Mouse (Mus musculus): Measurements from ENCODE around the gene Ski.

The Ski gene

GRCm38 (mm10) chr4:155150276-155151113 is 71.9 kb downstream of the Ski start:
- DNase-seq (ENCODE audit: low read depth, low spot score), result peak; percentile 67

DNA sequence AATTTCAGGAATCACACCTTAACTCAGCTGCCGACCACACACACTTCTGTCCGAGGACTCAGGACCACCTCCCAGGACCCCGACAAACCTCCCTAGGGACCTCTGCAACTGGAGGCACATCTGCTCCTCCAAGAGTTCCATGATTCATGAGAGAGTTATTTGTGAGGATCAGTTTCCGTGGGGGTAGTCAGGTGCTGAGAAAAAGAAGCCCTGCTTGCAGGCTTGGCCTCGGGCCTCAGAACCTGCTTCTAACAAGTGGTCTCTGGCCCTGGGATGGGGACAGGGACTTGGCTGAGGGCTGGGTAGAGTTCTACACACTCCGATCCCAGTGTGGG is 72.5 kb downstream of the Ski start:
- no peak for DNase-seq (ENCODE audit: low read depth, low spot score)

DNA sequence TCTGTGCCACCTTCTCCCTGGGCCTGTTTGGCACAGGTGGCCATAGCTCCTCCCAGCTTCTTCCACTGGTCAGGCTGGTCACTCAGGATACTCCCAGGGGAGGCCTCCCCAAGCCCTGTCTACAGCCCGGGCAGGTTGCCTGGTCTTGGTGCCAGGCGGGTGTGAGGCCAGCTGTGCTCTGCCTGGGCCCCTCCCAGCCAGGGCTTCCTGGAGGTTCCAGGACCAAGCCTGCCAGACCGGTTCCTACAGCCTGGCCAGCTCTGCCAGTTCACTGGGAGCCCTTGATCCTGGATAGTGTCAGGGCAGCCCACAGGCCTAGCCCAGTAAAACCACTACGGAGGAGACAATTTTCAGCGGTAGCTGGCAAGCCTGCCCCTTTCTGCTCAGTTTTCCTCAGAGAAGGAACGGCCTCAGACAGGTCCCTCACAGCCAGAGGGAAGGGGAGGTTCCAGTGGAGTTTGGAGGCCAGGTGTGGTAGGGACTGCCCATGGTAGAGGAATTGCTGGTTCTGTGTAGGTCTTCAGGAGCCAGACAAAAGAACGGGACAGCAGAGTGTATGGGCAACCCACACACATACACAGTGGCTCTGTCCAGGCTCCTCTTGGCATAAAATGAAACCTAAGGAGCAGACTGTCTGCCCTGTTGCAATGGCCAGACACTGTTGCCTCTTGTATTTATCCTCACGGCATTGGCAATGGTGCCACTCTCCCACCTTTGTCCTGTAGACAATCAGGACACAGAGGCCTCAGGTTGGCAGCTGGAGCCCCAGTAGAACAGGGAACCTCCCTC is 73.3 kb downstream of the Ski start:
- DNase-seq (ENCODE audit: low read depth, low spot score), result no peak

GRCm38 (mm10) chr4:155148453-155148852 is 73.9 kb downstream of the Ski start:
- no peak for DNase-seq (ENCODE audit: low read depth, low spot score)

DNA sequence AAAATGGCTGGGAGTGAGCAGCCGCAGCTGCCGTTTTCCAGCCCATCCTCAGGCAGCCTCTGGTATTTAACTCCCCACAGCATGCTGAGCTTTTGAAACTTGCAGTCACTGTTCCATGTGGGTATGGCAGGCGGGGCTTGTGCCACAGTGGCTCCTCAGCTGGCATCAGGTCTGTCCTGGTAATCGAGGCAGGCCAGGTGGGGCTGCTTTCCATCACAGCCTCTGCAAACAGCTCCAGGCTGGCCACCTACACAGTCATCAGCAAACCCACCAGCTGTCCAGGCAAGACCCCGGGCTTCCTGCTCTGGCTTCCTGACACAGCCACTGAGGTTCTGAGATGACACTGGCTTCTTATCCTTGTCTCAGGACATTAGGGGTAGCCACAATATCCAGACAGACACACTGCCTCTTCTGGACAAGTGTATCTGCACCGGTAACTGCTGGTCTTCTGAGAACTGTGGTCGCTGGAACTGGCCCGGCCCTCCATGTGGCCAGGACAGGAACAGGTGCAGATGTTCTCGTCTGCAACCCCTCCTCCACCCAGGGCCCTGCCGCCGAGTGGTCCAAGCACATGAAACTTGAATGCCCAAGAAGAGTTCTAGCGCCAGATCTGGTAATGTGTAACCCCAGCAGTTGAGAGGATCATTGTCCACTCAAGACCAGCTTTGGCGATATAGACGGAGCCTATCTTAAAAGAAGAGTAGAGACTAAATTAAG is 76.1 kb downstream of the Ski start:
- no peak for DNase-seq (ENCODE audit: low read depth, low spot score)

DNA sequence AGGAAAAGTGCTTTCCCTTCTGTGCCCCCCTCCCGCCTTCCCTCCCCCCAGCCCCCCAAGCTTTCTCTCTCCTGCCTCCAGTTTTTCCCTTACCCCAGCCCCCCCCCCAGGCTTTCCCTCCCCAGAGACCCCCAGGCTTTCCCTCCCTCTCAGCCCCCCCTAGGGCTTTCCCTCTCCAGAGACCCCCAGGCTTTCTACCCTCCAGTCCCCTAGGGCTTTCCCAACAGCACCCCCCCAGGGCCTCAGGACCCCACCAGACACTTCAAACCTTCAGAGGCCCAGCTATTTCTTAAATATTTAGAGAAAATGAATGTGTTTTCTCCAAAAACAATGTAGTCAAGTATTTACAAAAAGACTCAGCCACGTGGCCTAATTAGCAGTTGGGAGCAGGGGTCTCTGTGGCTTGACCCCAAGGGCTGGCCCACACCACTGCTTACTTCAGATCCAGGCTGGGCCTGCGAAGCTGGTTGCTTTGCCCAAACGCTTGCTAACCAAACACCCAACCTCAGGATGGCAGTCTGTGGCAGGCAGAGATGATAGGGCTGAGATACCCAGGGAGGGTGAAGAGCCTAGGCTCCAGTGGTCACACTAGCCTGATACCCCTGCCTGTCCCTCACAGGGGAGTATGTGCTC is 77.7 kb downstream of the Ski start:
- DNase-seq (ENCODE audit: low read depth, low spot score), result no peak

DNA sequence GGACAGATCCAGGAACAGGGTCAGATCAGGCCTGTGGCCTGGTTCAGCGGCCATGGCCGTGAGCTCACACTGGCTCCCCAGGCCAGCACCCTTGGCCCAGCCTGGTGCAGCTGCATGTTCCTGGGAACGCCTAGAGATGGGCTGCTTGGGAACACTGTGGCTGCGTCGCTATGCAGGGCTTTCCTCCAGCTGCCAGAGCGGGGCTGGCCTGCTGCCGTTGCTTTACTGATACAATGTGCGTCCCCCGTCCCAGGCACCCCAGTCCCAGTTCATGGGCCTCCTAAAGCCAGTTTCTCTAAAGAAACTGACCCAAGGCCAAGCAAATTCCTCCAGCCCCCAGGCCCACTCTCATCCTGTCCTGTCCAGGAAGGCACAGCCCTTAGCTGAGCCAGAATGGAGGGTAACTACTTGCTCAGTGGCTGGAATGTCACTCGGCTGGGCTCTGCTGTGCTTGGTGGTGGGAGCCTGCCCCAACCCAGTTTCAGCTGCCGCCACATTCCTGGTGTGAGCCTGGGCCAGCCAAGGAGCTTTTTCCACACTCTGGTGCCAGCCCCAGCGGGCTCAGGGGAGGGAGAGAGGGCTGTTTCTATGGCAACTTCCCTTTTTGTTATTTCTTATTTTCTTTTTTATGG is 78.4 kb downstream of the Ski start:
- no peak for DNase-seq (ENCODE audit: low read depth, low spot score)

DNA sequence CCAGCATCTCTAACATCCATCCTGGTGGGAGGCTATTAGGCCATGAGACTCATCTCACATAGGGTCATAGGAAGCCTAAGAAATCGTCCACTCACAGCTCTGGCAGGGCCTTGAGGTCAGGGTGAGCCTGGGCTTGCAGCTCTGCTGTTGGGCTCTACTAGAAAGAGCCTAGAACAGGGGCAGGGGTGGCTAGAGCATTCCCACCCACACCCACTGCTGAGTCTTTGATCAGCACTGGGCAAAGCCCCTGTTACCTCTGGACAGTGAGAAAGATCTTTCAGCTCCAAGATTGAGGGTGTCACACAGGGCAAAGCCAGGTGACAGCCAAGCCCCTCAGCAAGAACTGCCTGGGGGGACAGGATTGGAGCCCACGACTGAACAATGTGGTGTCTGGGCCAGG is 79.0 kb downstream of the Ski start:
- no peak for DNase-seq (ENCODE audit: low read depth, low spot score)

GRCm38 (mm10) chr4:155142836-155143235 is 79.6 kb downstream of the Ski start:
- DNase-seq (ENCODE audit: low read depth, low spot score), result no peak

- no peak for DNase-seq (ENCODE audit: low read depth, low spot score)
These were observed 81.6 kb downstream of the Ski start for GRCm38 (mm10) chr4:155140795-155141265.

GRCm38 (mm10) chr4:155140150-155140549 is 82.2 kb downstream of the Ski start:
- DNase-seq (ENCODE audit: low read depth, low spot score), result no peak

GRCm38 (mm10) chr4:155139281-155140045 is 82.9 kb downstream of the Ski start:
- DNase-seq (ENCODE audit: low read depth, low spot score), result no peak

DNA sequence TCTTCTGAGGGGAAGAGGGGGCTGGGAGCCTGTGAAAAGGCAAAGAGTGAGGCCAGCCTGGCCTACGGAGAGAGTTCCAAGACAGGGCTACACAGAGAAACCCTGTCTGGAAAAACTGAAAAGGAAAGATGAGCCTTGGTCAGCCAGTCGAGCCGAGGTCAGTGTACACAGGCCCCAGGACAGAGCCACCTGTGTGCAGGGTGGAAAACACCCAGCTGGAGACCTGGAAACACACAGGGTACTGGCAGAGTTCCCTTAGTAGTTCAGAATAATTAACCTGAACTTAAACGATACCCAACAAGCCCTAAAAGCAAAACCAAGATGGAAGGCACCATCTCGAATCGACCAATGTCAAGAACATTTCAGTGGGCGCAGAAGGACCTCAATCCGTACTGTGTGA is 83.9 kb downstream of the Ski start:
- no peak for DNase-seq (ENCODE audit: low read depth, low spot score)

GRCm38 (mm10) chr4:155137891-155138290 is 84.5 kb downstream of the Ski start:
- DNase-seq (ENCODE audit: low read depth, low spot score), result no peak

DNA sequence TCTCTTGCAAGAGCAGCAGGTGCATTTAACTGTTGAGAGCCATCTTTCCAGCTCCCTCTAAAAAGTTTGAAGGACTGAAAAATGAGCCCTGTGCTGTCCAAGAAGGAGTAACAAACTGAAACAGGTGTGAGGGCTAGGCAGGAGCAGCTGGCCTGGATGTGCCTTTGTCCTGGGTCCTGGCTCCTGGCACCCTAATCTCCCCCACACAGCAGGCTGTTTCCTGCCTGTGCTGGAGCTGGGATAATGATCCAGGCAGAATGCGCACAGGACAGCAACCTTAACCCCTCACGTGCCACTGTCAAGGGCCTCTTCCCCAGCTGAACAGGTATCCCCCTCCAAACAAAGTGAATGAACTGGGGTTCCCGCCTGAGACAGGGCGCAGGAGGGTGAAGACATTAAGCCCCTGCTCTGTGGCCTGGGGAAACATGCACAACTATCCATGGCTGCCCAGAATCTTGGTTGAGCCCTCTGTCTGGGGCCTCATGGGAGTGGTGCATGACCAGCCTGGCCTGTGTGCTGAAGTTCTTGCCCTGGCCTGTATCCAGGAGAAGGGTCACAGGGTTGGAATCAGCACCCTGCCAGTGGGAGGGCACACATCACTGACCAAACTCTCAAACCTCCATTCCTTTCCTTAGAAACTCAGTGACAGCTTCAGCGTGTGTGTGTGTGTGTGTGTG is 86.3 kb downstream of the Ski start:
- no peak for DNase-seq (ENCODE audit: low read depth, low spot score)

- no peak for DNase-seq (ENCODE audit: low read depth, low spot score)
These were observed 87.7 kb downstream of the Ski start for GRCm38 (mm10) chr4:155134686-155135172.

GRCm38 (mm10) chr4:155133658-155134417 is 88.6 kb downstream of the Ski start:
- DNase-seq (ENCODE audit: low read depth, low spot score), result peak; percentile 55

- no peak for DNase-seq (ENCODE audit: low read depth, low spot score)
These were observed 89.2 kb downstream of the Ski start for GRCm38 (mm10) chr4:155133188-155133587.

GRCm38 (mm10) chr4:155130616-155131015 is 91.8 kb downstream of the Ski start:
- no peak for DNase-seq (ENCODE audit: low read depth, low spot score)

Data from embryo, embryonic 11.5 days (tissue).